Mouse (Mus musculus): ENCODE measurements around the gene Pias4. TPM values are rescaled to one million over a fixed set of nuclear protein-coding genes. Genes with fewer than 3 reads are reported as not detected.
A peak's percentile ranks its signal among the peaks of the same experiment; 100 is the strongest.

Gene Pias4
- polyA plus RNA-seq, 1 experiment from 2014 or later, result 49.7 TPM

DNA sequence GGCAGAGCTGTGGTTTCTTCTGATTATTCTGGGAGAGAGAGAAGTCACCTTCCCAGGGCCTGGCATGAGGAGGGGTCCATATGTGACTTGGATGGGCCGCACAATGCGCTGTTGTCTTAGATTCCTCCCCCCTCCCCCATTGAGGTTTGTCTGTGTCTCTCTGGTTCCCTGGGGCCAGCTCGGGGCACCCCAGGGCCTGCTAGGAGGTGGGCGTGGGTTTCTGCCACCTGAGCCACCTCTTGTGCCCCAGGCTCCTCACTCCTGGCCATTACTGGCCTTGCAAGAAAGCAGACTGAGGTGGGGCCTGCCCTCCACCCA lies 28.2 kb downstream of the Pias4 start:
- Histone ChIP-seq H3K27me3 (ENCODE audit: control insufficient read depth, insufficient read depth, low read depth, low read length) (peaks cover 12% of the 10 kb centered on the region), H3K36me3 (ENCODE audit: control insufficient read depth, insufficient read depth, low read length) (peaks cover 8% of the 10 kb centered on the region), H3K4me1 (ENCODE audit: control insufficient read depth, insufficient read depth, low read length) (peaks cover 39% of the 10 kb centered on the region), H3K4me3 (ENCODE audit: low read depth, low read length) (no peak overlapping the region), H3K4me2 (ENCODE audit: low read length) (peak overlapping the region; percentile 93; the same call in 1 of the 2 replicates), H3K9me3 (replicated peaks; ENCODE audit: control insufficient read depth, low read length, poor library complexity, severe bottlenecking) (no peaks in the 10 kb centered on the region), H3K27ac (ENCODE audit: low read length) (no peak overlapping the region), H3K9ac (ENCODE audit: low read depth, low read length) (no peak overlapping the region)
- WGBS, result 80% methylated on average over 4 of the region's 4 CpGs
- no peak for ATAC-seq

DNA sequence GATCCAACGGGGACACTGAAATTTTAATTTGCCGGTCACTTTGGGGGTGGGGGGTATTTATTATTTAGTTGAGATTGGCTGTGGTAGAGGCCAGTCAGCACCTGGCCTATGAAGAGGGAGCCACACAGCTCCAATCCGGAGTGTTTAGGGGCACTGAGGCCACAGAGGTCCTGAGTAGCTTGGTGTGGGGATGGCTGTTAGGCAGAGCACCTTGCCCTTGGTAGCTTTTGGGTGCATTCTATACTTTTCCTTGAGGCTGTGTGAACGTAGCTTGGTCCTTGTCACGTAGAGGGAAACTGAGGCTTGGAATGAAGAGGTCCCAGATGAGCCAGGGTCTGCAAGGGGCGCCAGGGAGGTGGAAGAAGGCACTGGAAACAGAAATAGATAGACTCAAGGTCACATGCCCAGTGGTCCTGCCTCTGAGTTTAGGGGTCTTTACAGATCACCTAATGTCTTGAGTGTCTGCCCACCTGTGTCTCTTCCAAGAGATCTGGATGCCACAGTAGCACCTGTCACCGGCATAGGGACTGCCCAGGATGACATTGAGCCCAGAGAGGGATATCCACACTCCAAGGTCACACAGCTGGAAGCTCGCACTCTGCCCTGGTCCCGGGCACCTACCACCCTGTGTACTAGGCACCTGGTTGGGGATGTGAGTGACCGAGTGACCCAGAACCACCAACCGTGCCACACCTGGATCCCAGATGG lies 28.7 kb downstream of the Pias4 start:
- peak overlapping the region; percentile 93 for H3K4me2 ChIP-seq (ENCODE audit: low read length)
- no peaks in the 10 kb centered on the region for H3K9me3 ChIP-seq (replicated peaks; ENCODE audit: control insufficient read depth, low read length, poor library complexity, severe bottlenecking)
- no peak for ATAC-seq
- peaks cover 17% of the 10 kb centered on the region for H3K27me3 ChIP-seq (ENCODE audit: control insufficient read depth, insufficient read depth, low read depth, low read length)
- H3K4me3 ChIP-seq (ENCODE audit: low read depth, low read length), result peak overlapping the region; percentile 90
- no peak overlapping the region for H3K27ac ChIP-seq (ENCODE audit: low read length)
- peaks cover 3% of the 10 kb centered on the region for H3K36me3 ChIP-seq (ENCODE audit: control insufficient read depth, insufficient read depth, low read length)
- 61% methylated on average over 11 of the region's 11 CpGs for WGBS
- peaks cover 39% of the 10 kb centered on the region for H3K4me1 ChIP-seq (ENCODE audit: control insufficient read depth, insufficient read depth, low read length)
- H3K9ac ChIP-seq (ENCODE audit: low read depth, low read length), result peak overlapping the region; percentile 88

DNA sequence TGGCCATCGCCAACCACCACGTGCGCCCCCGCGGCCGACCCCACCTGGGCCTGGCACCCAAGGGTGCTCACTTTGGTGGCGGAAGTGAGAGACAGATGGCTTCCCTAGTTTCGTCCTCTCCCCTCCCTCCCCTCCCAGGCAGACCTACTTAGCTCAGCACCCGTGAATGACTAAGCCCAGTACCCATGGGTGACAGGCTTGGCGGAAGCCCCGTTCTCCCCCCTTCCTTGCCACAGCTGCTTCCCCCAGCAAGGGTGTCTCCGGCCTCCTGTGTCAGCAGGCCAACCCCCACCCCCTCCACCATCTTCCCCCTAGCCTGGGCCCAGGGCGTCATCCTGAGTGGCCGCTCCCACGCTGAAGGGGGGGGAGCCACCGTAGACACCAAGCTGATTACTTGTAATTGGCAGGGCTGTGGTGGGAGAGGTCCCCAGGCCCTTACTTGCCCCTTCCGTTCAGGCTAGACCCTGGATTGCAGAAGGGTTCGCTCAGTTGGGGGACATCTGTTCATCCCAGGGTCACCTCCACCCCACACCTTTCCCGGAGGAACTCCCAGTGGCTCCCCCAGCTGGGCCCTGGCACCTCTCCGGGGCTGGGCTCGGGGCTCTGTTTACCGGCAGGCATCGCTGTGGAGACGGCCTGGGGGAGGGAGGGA lies 29.5 kb downstream of the Pias4 start:
- 1% methylated on average over 22 of the region's 24 CpGs for WGBS
- Histone ChIP-seq H3K27me3 (ENCODE audit: control insufficient read depth, insufficient read depth, low read depth, low read length) (peaks cover 20% of the 10 kb centered on the region), H3K4me1 (ENCODE audit: control insufficient read depth, insufficient read depth, low read length) (peaks cover 39% of the 10 kb centered on the region), H3K27ac (ENCODE audit: low read length) (peak overlapping the region; percentile 85), H3K36me3 (ENCODE audit: control insufficient read depth, insufficient read depth, low read length) (no peaks in the 10 kb centered on the region), H3K4me2 (ENCODE audit: low read length) (peak overlapping the region; percentile 93), H3K9me3 (replicated peaks; ENCODE audit: control insufficient read depth, low read length, poor library complexity, severe bottlenecking) (no peaks in the 10 kb centered on the region), H3K9ac (ENCODE audit: low read depth, low read length) (peak overlapping the region; percentile 88), H3K4me3 (ENCODE audit: low read depth, low read length) (peak overlapping the region; percentile 90)
- ATAC-seq, result no peak

DNA sequence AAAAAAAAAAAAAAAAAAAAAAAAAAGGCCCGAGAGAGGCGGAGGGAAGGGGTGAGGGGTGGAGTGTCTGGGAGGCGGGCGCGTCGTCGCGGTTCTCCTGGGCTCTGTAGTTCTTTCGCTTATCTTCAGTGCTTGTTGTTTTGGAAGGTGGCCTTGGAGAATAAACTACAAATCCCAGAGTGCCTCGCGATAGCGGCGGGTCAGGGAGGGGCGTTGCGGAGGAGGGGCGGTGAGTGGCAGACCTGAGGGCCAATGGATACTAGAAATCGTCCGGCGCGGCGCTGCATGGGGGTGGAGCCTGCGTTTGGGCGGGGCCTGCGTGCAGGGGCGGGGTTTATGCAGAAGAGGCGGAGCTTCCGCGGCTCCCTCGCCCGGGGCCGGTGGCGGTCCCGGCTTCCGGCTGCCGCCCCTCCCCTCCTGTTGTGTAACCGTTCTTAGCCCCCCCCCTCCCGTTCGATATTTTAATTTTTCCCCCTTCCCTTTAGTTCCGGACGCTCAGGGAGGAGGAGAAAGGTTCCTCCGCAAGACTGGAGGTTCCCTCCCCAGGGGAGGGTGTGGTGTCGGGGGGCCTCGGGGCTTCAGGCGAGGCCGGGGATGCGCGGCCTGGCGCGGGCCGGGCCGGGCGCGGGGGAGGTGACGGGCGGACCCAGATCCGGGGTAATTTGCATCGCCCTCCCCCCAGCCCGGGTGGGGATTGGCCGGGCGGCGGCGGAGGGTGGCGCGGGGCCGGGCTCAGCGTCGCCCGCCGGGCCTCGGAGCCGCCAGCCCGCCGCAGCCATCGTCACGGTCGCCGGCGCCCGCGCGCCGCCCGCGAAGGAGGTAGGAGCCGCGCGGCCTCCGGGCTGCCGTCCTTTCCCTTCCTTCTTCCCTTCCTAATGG lies 30.2 kb downstream of the Pias4 start:
- WGBS, result under 1% methylated on average over 36 of the region's 89 CpGs
- Histone ChIP-seq H3K36me3 (ENCODE audit: control insufficient read depth, insufficient read depth, low read length) (no peaks in the 10 kb centered on the region), H3K9ac (ENCODE audit: low read depth, low read length) (peak overlapping the region; percentile 88), H3K27ac (ENCODE audit: low read length) (peak overlapping the region; percentile 94), H3K9me3 (replicated peaks; ENCODE audit: control insufficient read depth, low read length, poor library complexity, severe bottlenecking) (no peaks in the 10 kb centered on the region), H3K4me3 (ENCODE audit: low read depth, low read length) (peak overlapping the region; percentile 90), H3K4me2 (ENCODE audit: low read length) (peak overlapping the region; percentile 93), H3K27me3 (ENCODE audit: control insufficient read depth, insufficient read depth, low read depth, low read length) (peaks cover 25% of the 10 kb centered on the region), H3K4me1 (ENCODE audit: control insufficient read depth, insufficient read depth, low read length) (peaks cover 39% of the 10 kb centered on the region)
- ATAC-seq, result peak; percentile 91

DNA sequence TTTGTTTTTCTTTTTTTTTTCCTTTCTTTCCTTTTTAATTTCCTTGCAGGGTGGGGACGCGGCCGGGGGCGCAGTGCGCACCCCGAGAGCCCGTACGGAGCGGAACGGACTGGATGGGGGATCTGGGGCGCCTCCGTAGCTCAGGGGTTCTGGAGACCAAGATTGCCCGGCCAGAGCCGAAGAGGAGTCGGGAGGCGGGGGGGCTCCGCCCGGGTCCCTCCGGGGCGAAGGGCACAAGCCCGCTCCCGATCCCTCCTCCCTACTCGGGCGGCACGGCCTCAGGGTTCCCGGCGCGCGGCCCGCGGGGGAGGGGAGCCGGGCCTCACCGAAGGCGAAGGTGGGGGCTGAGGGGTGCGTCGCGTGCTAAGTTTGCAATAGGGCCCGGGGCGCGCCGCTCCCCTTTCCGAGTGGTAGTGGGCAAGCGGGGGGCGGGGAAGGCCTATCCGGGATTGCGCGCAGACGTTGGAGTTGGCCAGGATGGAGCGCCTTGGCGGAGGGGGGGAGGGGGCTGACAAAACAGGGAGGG lies 31.0 kb downstream of the Pias4 start:
- H3K36me3 ChIP-seq (ENCODE audit: control insufficient read depth, insufficient read depth, low read length), result no peaks in the 10 kb centered on the region
- H3K9ac ChIP-seq (ENCODE audit: low read depth, low read length), result peak overlapping the region; percentile 92
- peak overlapping the region; percentile 94 for H3K27ac ChIP-seq (ENCODE audit: low read length)
- ATAC-seq, result peak; percentile 47
- peak overlapping the region; percentile 90 for H3K4me3 ChIP-seq (ENCODE audit: low read depth, low read length)
- peaks cover 25% of the 10 kb centered on the region for H3K27me3 ChIP-seq (ENCODE audit: control insufficient read depth, insufficient read depth, low read depth, low read length)
- H3K9me3 ChIP-seq (replicated peaks; ENCODE audit: control insufficient read depth, low read length, poor library complexity, severe bottlenecking), result no peaks in the 10 kb centered on the region
- WGBS, result under 1% methylated on average over 36 of the region's 50 CpGs
- peaks cover 36% of the 10 kb centered on the region for H3K4me1 ChIP-seq (ENCODE audit: control insufficient read depth, insufficient read depth, low read length)
- peak overlapping the region; percentile 96 for H3K4me2 ChIP-seq (ENCODE audit: low read length)

DNA sequence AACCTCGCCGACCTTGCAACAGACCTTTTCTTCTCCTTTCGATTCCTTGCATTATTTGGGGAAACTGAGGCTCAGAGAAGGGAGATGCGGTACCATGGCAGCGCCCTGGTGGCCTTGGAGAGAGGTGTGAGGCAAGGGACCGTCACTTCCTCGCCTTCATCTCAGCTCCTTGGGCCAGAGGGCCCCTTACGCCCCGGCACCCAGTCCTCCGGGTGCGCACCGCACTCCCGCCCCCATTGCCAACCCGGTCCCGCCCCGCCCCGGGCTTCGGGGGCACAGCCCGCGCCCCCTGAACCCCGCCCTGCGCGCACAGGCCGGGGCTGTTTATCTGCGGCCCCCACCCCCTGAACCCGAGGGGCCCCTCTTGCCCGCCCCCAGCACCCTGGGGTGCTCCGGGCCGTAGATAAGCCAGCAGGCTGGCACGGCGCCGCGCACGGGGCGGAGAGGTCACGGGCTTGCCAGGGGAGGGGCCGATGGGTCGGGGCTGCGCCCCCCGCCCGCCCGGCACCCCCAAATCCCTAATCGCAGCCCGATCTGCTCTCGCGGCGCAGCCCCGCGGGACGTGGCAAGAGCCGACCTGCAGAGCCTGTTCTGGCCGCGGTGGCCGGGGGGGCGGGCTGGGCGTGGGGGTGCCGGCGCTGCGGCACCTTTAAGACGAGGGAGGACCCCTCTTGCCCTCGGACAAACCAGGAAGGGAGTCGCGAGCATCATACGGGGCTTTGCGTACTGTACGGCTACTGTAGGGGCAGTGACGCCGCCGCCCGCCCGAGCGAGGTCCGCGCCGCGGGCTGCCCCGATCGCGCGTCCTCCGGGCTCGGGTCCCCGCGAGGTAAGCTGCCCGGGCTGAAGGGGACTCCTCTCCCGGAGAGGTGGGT lies 31.7 kb downstream of the Pias4 start:
- Histone ChIP-seq H3K4me3 (ENCODE audit: low read depth, low read length) (peak overlapping the region; percentile 90), H3K4me2 (ENCODE audit: low read length) (peak overlapping the region; percentile 96), H3K4me1 (ENCODE audit: control insufficient read depth, insufficient read depth, low read length) (peaks cover 34% of the 10 kb centered on the region), H3K36me3 (ENCODE audit: control insufficient read depth, insufficient read depth, low read length) (no peaks in the 10 kb centered on the region), H3K27me3 (ENCODE audit: control insufficient read depth, insufficient read depth, low read depth, low read length) (peaks cover 25% of the 10 kb centered on the region), H3K27ac (ENCODE audit: low read length) (peak overlapping the region; percentile 94), H3K9me3 (replicated peaks; ENCODE audit: control insufficient read depth, low read length, poor library complexity, severe bottlenecking) (no peaks in the 10 kb centered on the region), H3K9ac (ENCODE audit: low read depth, low read length) (peak overlapping the region; percentile 92)
- under 1% methylated on average over 71 of the region's 86 CpGs for WGBS
- ATAC-seq, result peak; percentile 26

DNA sequence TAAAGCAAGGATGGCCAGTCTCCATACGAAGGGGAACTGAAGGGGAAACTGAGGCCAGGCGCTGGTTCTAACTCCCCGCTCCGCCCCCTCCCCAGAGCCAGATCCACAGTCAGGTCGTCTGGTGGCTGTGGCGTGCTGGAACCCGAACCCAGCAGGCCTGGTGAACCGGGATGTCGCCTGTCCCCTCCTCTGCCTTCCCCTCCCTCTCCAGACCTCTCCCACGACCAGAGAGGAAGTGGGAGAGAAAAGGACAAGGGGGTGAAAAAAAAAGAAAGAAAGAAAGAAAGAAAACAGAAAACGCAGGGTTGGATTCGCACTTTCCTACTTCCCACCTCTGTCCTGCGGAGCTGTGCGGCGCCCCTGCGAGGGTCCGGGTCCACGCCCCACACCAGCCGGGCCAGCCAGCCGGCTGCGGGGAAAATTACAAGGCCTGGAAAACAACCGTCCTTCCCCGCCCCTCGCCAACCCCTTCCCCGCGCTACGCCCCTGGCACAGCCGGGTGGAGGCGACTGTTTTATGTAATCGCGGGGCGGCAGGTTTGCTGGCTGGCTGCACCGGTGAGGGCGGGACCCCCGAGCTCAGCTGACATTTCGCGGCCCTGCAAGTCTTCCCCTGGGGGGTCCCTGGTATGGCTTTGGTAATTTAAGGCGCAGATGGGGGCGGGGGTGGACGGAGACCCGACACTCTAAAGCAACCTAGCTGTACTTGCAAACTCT lies 32.6 kb downstream of the Pias4 start, which contains the start of gene Zbtb7a:
Gene Zbtb7a, plus strand, starts transcription at position 255 of the 716 bp plus-strand sequence.
- H3K36me3 ChIP-seq (ENCODE audit: control insufficient read depth, insufficient read depth, low read length), result no peaks in the 10 kb centered on the region
- 2% methylated on average over 40 of the region's 41 CpGs for WGBS

More for the DNA sequence above, 32.6 kb downstream of the Pias4 start, which contains the start of gene Zbtb7a:
- H3K9ac ChIP-seq (ENCODE audit: low read depth, low read length), result peak within 1 kb of the TSS; percentile 92
- H3K4me3 ChIP-seq (ENCODE audit: low read depth, low read length), result peak within 1 kb of the TSS; percentile 90
- H3K27me3 ChIP-seq (ENCODE audit: control insufficient read depth, insufficient read depth, low read depth, low read length), result peaks cover 25% of the 10 kb centered on the region
- no peak for ATAC-seq
- peak within 1 kb of the TSS; percentile 96 for H3K4me2 ChIP-seq (ENCODE audit: low read length)
- H3K4me1 ChIP-seq (ENCODE audit: control insufficient read depth, insufficient read depth, low read length), result peaks cover 29% of the 10 kb centered on the region
- H3K27ac ChIP-seq (ENCODE audit: low read length), result peak within 1 kb of the TSS; percentile 94
- no peaks in the 10 kb centered on the region for H3K9me3 ChIP-seq (replicated peaks; ENCODE audit: control insufficient read depth, low read length, poor library complexity, severe bottlenecking)

All from midbrain, embryonic 16.5 days (tissue).